Mouse (Mus musculus) ES-E14 (cell line): ENCODE measurements around the gene Ctnnd2.

Experiments
- CHD2 ChIP-seq: IDR thresholded peaks from 2 replicates; pipeline ENCODE4 v1.6.1; 2014; ENCODE audit warnings: mild to moderate bottlenecking, low read depth, low read length, inconsistent platforms
- HCFC1 ChIP-seq: IDR thresholded peaks from 2 replicates; pipeline ENCODE4 v1.6.1; 2012; ENCODE audit warnings: low read length, inconsistent platforms, borderline replicate concordance; ENCODE audit not compliant: insufficient read depth
- MAFK ChIP-seq: IDR thresholded peaks from 2 replicates; pipeline ENCODE4 v1.6.1; 2014; ENCODE audit warnings: mild to moderate bottlenecking, low read depth, low read length, inconsistent platforms; ENCODE audit not compliant: insufficient read depth
- ZC3H11A ChIP-seq: IDR thresholded peaks from 2 replicates; pipeline ENCODE4 v1.6.1; 2012; ENCODE audit warnings: low read depth, mild to moderate bottlenecking, inconsistent platforms, low read length, borderline replicate concordance

GRCm38 (mm10) chr15:30423146-30423545, 250.8 kb downstream of the Ctnnd2 start:
- TF ChIP-seq HCFC1, result no peak
- no peak for TF ChIP-seq CHD2
- no peak for TF ChIP-seq ZC3H11A
- no peak for TF ChIP-seq MAFK
